Mouse (Mus musculus): ENCODE data around the gene Cdca5.
"Not testable (repeated sequence)": the region's sequence is repeated elsewhere in the genome, so short reads cannot be mapped to it uniquely, and the experiment has no call there.

The Cdca5 gene

GRCm38 (mm10) chr19:6104476-6104875, 19.7 kb downstream of the Cdca5 start:
- DNase-seq (ENCODE audit: low spot score), result no peak

- no peak for DNase-seq (ENCODE audit: low spot score)
Measured at GRCm38 (mm10) chr19:6105586-6105985, 20.8 kb downstream of the Cdca5 start, which contains the start of gene Naaladl1. Naaladl1 (plus strand) TSS chr19:6105782.

GRCm38 (mm10) chr19:6113116-6113515, 28.3 kb downstream of the Cdca5 start:
- no peak for DNase-seq (ENCODE audit: low spot score)

GRCm38 (mm10) chr19:6116113-6116850, 31.5 kb downstream of the Cdca5 start:
- DNase-seq (ENCODE audit: low spot score), result no peak

GRCm38 (mm10) chr19:6117346-6117985, 32.7 kb downstream of the Cdca5 start:
- no peak for DNase-seq (ENCODE audit: low spot score)

GRCm38 (mm10) chr19:6117986-6118676, 33.3 kb downstream of the Cdca5 start, which contains the start of gene Sac3d1:
Sac3d1 (minus strand) TSS chr19:6118650.
- DNase-seq (ENCODE audit: low spot score), result peak; percentile 95

GRCm38 (mm10) chr19:6118677-6119185, 33.9 kb downstream of the Cdca5 start:
- DNase-seq (ENCODE audit: low spot score), result peak; percentile 25

GRCm38 (mm10) chr19:6121761-6122160, 37.0 kb downstream of the Cdca5 start:
- DNase-seq (ENCODE audit: low spot score), result no peak

GRCm38 (mm10) chr19:6123330-6123729, 38.5 kb downstream of the Cdca5 start:
- DNase-seq (ENCODE audit: low spot score), result peak; percentile 39

- DNase-seq (ENCODE audit: low spot score), result no peak
Measured at GRCm38 (mm10) chr19:6124898-6125297, 40.1 kb downstream of the Cdca5 start.

- peak; percentile 76 for DNase-seq (ENCODE audit: low spot score)
Measured at GRCm38 (mm10) chr19:6126289-6126688, 41.5 kb downstream of the Cdca5 start.

- no peak for DNase-seq (ENCODE audit: low spot score)
Measured at GRCm38 (mm10) chr19:6126789-6127580, 42.2 kb downstream of the Cdca5 start.

GRCm38 (mm10) chr19:6127760-6128341, 43.1 kb downstream of the Cdca5 start, which contains the start of gene Snx15:
Snx15 (minus strand) TSS chr19:6128304.
- peak; percentile 91 for DNase-seq (ENCODE audit: low spot score)

- DNase-seq (ENCODE audit: low spot score), result not testable (repeated sequence)
Measured at GRCm38 (mm10) chr19:6130414-6131128, 45.8 kb downstream of the Cdca5 start.

- DNase-seq (ENCODE audit: low spot score), result no peak
Measured at GRCm38 (mm10) chr19:6132171-6132827, 47.5 kb downstream of the Cdca5 start.

GRCm38 (mm10) chr19:6133197-6133596, 48.4 kb downstream of the Cdca5 start:
- not testable (repeated sequence) for DNase-seq (ENCODE audit: low spot score)

GRCm38 (mm10) chr19:6136397-6136796, 51.6 kb downstream of the Cdca5 start:
- no peak for DNase-seq (ENCODE audit: low spot score)

- no peak for DNase-seq (ENCODE audit: low spot score)
Measured at GRCm38 (mm10) chr19:6139701-6140100, 54.9 kb downstream of the Cdca5 start.

GRCm38 (mm10) chr19:6140374-6140677, 55.5 kb downstream of the Cdca5 start:
- DNase-seq (ENCODE audit: low spot score), result no peak

- DNase-seq (ENCODE audit: low spot score), result peak; percentile 97
Measured at GRCm38 (mm10) chr19:6140678-6141393, 56.1 kb downstream of the Cdca5 start, which contains the start of gene Batf2. Batf2 (plus strand) TSS chr19:6140983.

Measured in retina, embryonic 14.5 days (tissue).